Mouse (Mus musculus) spleen, adult 2 months (tissue): ENCODE measurements at regions not wholly inside any gene's neighbourhood (a gene's known extent, or its start where the extent isn't known, plus 50 kb on each side); places are given as distances from the start of the nearest gene placed in this dataset.
A peak's percentile ranks its signal among the peaks of the same experiment; 100 is the strongest.

Experiments
- DNase-seq, 2 experiments: peaks; one replicate each; pipeline versions ENCODE4 v3.0.0 to v3.0.0-alpha.2; 2012 to 2021; ENCODE audit warnings: low spot score in 2 of 2, low read depth in 1 of 2
- H3K27ac ChIP-seq: fragments of 200-500 bp; 2 replicates; pipeline ENCODE4 v1.5.1; 2012; ENCODE audit warnings: low read length, inconsistent platforms; ENCODE audit not compliant: insufficient read depth
- H3K27me3 ChIP-seq: fragments of 200-500 bp; 2 replicates; pipeline ENCODE4 v1.6.1; 2012; ENCODE audit warnings: mild to moderate bottlenecking, moderate library complexity, low read length, inconsistent platforms; ENCODE audit not compliant: control insufficient read depth, insufficient read depth
- H3K36me3 ChIP-seq: fragments of 200-500 bp; 2 replicates; pipeline ENCODE4 v1.6.1; 2012; ENCODE audit warnings: mild to moderate bottlenecking, low read length, inconsistent platforms; ENCODE audit not compliant: control insufficient read depth, insufficient read depth
- H3K4me1 ChIP-seq: fragments of 200-500 bp; 2 replicates; pipeline ENCODE4 v1.6.1; 2011; ENCODE audit warnings: inconsistent platforms; ENCODE audit not compliant: control insufficient read depth, insufficient read depth, insufficient read length
- H3K4me3 ChIP-seq: fragments of 200-500 bp; 2 replicates; pipeline ENCODE4 v1.5.1; 2011; ENCODE audit warnings: mild to moderate bottlenecking, inconsistent platforms; ENCODE audit not compliant: insufficient read depth, insufficient read length; ENCODE audit errors: extremely low read depth
- CTCF ChIP-seq: fragments of 200-500 bp; IDR thresholded peaks from 2 replicates; pipeline ENCODE4 v1.5.1; 2011; ENCODE audit warnings: mild to moderate bottlenecking, inconsistent platforms; ENCODE audit not compliant: insufficient read depth, insufficient read length, insufficient replicate concordance; ENCODE audit errors: extremely low read depth
- POLR2A ChIP-seq: fragments of 200-500 bp; IDR thresholded peaks from 2 replicates; pipeline ENCODE4 v1.6.1; 2011; ENCODE audit warnings: low read depth, low read length, inconsistent platforms
- WGBS: fragments of 180-500 bp; shearing (Covaris S2); methylation state at CpG from one replicate; pipeline ENCODE4 v1.1.7; 2018; 5-methylcytosine and 5-hydroxymethylcytosine counted together

DNA sequence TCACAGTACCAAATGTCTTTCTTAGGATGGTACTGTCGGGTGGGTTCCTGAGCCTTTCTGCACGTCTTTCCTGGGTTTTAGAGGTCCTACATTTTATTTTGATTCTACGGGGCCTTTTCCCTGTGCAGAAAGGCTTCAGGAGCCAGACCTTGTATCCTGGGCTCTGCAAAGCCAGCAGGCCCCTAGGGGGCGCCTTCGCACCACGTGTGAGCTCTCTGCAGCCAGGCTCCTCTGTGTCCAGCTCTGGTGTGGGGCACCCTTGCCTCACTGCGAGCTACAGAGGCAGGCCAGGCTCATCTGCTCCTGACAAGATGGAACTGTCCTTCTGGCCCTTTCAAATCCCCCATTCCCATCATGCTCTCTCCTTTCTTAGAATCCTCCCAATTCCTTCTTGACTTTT is 53.3 kb upstream of the Usp3 start:
- peak; percentile 42 to 81 for DNase-seq
- H3K4me1 ChIP-seq: no peaks in the 10 kb centered on the region
- H3K36me3 ChIP-seq: no peaks in the 10 kb centered on the region
- no peak overlapping the region for H3K27ac ChIP-seq
- WGBS: 13% methylated on average over 7 of the region's 7 CpGs
- TF ChIP-seq CTCF: peak; percentile 97
- no peak for TF ChIP-seq POLR2A
- no peak overlapping the region for H3K4me3 ChIP-seq
- no peaks in the 10 kb centered on the region for H3K27me3 ChIP-seq

- WGBS: 33% methylated on average over 6 of the region's 6 CpGs
- TF ChIP-seq POLR2A: no peak
- no peak for TF ChIP-seq CTCF
- Histone ChIP-seq H3K27ac (no peak overlapping the region), H3K27me3 (no peaks in the 10 kb centered on the region), H3K4me3 (no peak overlapping the region), H3K36me3 (no peaks in the 10 kb centered on the region), H3K4me1 (no peaks in the 10 kb centered on the region; the same call in 1 of the 2 replicates)
- no peak for DNase-seq
Observed at GRCm38 (mm10) chr9:66651306-66651705, 58.4 kb upstream of the Usp3 start.

- H3K27ac ChIP-seq: no peak overlapping the region
- WGBS: 91% methylated on average over 7 of the region's 7 CpGs
- H3K4me1 ChIP-seq: no peaks in the 10 kb centered on the region; the same call in 1 of the 2 replicates
- no peak overlapping the region for H3K4me3 ChIP-seq
- H3K27me3 ChIP-seq: no peaks in the 10 kb centered on the region
- DNase-seq: no peak
- TF ChIP-seq CTCF: no peak
- no peak for TF ChIP-seq POLR2A
- H3K36me3 ChIP-seq: no peaks in the 10 kb centered on the region
Observed at GRCm38 (mm10) chr9:66657116-66657758, 56.2 kb upstream of the Car12 start.

GRCm38 (mm10) chr9:66658707-66659242 is 54.7 kb upstream of the Car12 start:
- DNase-seq: no peak
- H3K27ac ChIP-seq: no peak overlapping the region
- no peaks in the 10 kb centered on the region for H3K27me3 ChIP-seq
- TF ChIP-seq CTCF (no peak), POLR2A (no peak)
- H3K4me1 ChIP-seq: no peaks in the 10 kb centered on the region
- no peak overlapping the region for H3K4me3 ChIP-seq
- no peaks in the 10 kb centered on the region for H3K36me3 ChIP-seq

GRCm38 (mm10) chr9:66659781-66660445 is 53.6 kb upstream of the Car12 start:
- Histone ChIP-seq H3K27me3 (no peaks in the 10 kb centered on the region), H3K36me3 (no peaks in the 10 kb centered on the region), H3K4me1 (no peaks in the 10 kb centered on the region), H3K27ac (no peak overlapping the region), H3K4me3 (no peak overlapping the region)
- DNase-seq: no peak
- 82% methylated on average over 11 of the region's 11 CpGs for WGBS
- no peak for TF ChIP-seq POLR2A
- TF ChIP-seq CTCF: no peak

DNA sequence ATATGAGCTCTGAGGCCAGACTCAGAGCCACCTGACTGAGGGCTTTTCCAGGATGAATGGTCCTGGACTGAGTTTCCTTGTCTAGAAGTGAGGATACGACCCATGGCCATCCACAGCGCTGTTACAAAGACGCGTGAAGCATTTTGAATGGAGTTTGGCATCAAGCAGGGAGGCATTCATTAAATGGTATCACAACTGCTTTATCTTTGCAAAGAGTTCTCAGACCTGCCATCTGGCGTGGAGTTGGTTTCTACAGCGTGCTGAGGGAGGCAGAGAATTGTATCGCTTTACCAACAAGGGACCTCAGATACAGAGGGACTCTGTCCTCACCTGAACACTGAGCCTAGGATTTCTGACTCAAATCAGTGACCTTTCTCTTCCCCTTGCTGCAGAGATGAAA is 51.9 kb upstream of the Car12 start:
- Histone ChIP-seq H3K36me3 (no peaks in the 10 kb centered on the region), H3K4me1 (no peaks in the 10 kb centered on the region), H3K27ac (no peak overlapping the region), H3K27me3 (no peaks in the 10 kb centered on the region), H3K4me3 (no peak overlapping the region)
- DNase-seq: no peak
- 94% methylated on average over 7 of the region's 7 CpGs for WGBS
- no peak for TF ChIP-seq POLR2A
- TF ChIP-seq CTCF: no peak

GRCm38 (mm10) chr9:66662443-66662842 is 51.0 kb upstream of the Car12 start:
- no peaks in the 10 kb centered on the region for H3K36me3 ChIP-seq
- DNase-seq: no peak
- H3K4me1 ChIP-seq: no peaks in the 10 kb centered on the region
- H3K4me3 ChIP-seq: no peak overlapping the region
- no peak overlapping the region for H3K27ac ChIP-seq
- 91% methylated on average over 4 of the region's 4 CpGs for WGBS
- H3K27me3 ChIP-seq: no peaks in the 10 kb centered on the region
- TF ChIP-seq CTCF (no peak), POLR2A (no peak)
